Mouse (Mus musculus) gastrocnemius, postnatal 4 days (tissue): ENCODE measurements around the gene Gna12. TPM values are rescaled to one million over a fixed set of nuclear protein-coding genes. Genes with fewer than 3 reads are reported as not detected.
A peak's percentile ranks its signal among the peaks of the same experiment; 100 is the strongest.

Experiments used
- DNase-seq, 2 experiments: peaks; one replicate each; pipeline ENCODE4 v3.0.0; 2021 to 2022; ENCODE audit warnings: low spot score in 2 of 2, mixed read lengths in 2 of 2
- long read RNA-seq, 2 experiments: library from polyadenylated mRNA; stranded (forward); transcript quantifications; one replicate each; pipeline ENCODE4 v2.0.0; 2021
- total RNA-seq, 2 experiments: library from RNA; stranded (reverse); gene quantifications; 2 replicates each; pipeline ENCODE4 v1.2.3; 2021

Gene Gna12
- 10 to 100 TPM; 52.0 to 55.5 TPM for total RNA-seq
- long read RNA-seq, experiment 1, transcript Gna12-201 (4 exons, 3,416 nt), result major isoform, 90 of 121 reads
- long read RNA-seq, experiment 1, partial matches to known transcripts, result 11 of 121 reads
- long read RNA-seq, experiment 1, other reads (novel, unspliced or antisense), result 20 of 121 reads
- long read RNA-seq, experiment 2, transcript Gna12-201 (4 exons, 3,416 nt), result major isoform, 139 of 170 reads
- long read RNA-seq, experiment 2, partial matches to known transcripts, result 4 of 170 reads
- long read RNA-seq, experiment 2, other reads (novel, unspliced or antisense), result 27 of 170 reads

DNA sequence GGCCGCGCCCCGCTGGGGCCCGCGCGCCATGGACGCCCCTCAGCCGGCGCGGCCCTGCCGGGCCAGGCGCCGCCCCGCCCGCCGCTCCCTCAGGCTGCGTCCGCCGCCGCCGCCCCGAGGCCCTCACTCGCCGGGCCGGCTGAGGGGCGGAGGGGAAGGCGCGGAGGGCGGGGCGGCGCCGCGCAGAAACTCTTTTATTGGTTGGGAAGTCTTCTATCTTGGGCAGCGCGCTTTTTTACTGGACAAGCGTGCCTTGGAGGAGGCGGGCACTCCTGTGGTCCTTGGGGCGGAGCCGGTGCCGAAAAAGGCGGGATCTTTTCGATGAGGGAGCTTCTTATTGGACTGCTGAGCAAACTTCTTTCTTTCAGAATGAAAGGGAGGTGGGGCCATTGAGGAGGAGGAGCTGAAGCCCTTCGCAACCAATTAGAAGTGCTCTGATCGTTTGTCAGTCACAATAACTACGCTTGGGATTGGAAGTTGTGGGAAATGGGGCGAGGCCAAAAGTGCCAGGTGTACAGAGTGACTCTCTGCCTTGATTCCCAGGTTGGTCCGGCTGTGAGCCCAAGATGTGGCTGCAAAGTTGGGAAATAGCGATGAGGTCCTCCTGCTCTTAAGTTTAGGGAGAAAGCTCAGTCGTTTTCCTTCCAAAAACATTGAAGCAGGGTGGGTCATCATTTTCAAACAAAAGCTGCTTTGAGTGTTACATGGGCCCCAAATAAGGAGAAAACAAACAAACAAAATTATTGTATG lies at the start of gene Gna12:
Gna12 (minus strand) TSS at position 118 of the 750 bp plus-strand sequence.
- peak; percentile 89 to 97 for DNase-seq

- no peak for DNase-seq
Measured at GRCm38 (mm10) chr5:140878644-140879043, 48.4 kb upstream of the Gna12 start.

GRCm38 (mm10) chr5:140873736-140874307 lies 43.6 kb upstream of the Gna12 start:
- no peak for DNase-seq

DNA sequence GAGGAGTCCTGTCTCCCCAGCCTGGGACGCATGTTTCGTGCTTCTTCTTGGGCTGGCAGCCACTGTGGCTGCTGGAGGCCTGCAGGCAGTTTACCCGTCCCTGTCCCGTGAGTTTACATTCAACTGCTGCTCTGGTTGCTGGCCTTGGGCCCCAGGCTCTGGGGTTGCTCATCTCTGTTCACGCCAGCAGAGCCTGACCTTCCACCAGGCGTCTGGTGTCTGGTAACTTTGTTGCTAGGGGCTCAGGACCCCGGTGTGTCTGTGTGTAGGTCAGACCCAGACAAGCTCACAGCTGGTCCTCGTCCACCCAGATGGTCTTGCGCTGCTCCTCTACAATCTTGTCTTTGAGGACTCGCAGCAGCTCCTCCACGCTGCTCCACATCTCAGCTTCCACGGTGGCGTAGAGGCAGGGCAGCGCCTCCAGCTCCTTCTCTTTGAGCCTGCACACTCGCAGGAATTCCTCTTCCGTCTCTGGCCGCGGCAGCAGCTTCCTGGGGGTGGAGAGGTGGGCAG lies 42.9 kb upstream of the Gna12 start:
- no peak for DNase-seq

- DNase-seq, result no peak
Measured at GRCm38 (mm10) chr5:140872532-140873038, 42.4 kb upstream of the Gna12 start.

DNA sequence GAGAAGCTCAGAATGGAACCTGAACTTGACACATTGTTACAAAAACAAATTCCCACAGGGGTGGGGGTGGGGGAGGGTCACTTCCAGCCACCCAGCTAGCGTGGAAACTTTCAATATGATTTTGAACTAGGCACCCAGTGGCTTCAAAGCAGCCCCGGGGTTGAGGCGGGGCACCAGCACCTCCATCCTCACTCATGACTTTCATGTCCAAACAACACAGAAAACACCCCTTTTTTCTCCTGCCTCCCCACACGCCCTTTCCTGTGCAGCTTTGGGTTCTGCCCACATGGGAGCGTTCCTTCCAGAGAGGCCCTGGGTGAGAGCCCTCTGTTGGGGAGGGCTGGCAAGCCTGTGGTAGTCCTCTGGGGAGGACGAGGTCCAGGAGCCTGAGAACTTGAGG lies 41.0 kb upstream of the Gna12 start:
- DNase-seq, result no peak

DNA sequence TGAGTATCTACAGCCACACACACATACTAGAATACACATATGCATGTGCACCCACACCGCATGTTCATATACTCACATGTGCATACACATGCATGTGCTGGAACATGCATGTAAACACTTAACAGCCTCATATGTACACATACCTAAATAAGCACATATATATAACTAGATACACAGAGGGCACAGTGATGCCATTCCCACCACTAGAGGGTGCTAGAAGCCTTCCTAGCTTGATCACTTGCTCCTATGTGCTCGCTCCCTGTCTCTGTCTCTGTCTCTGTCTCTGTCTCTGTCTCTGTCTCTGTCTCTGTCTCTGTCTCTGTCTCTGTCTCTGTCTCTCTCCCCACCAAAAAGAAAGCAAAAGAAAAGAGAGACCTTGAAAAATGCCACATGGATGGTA lies 38.8 kb upstream of the Gna12 start:
- peak in 1 of 2 experiments; percentile 49 for DNase-seq

- DNase-seq, result no peak
Measured at GRCm38 (mm10) chr5:140859730-140860129, 29.5 kb upstream of the Gna12 start.

- no peak for DNase-seq
Measured at GRCm38 (mm10) chr5:140858335-140858734, 28.1 kb upstream of the Gna12 start.

DNA sequence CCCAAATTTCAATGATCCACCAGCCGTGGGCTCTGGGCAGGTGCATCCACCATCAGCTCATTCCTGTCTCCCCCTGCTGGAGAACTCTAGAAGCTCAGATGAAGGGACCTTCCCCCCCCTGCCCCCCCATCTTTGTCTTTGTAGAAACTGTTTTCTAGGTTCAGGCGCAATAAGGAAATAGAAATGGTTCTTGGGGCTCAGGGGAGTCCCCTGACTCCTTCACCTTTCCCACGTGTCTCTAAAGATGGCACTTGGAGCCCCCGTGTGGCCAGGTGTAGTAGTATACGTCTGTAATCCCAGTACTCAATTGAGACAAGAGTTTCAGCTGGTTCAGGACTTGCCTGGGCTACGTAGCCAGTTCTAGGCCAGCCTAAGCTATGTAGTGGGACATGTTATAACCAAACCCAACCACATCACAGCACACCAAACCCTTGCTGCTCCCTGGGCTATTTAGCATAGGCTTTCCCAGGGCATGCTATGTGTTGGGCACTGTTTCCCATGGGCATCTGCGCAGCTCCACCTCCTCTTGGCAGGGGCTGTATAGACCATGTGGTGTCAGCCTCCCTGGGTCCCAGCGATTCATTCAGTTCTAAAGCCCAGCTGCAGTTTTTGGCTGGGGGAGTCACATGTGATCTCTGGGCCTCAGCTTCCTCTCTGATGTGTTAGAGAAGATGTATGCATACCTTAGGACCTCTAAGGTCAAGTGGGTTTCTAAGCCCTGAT lies 27.4 kb upstream of the Gna12 start:
- no peak for DNase-seq

DNA sequence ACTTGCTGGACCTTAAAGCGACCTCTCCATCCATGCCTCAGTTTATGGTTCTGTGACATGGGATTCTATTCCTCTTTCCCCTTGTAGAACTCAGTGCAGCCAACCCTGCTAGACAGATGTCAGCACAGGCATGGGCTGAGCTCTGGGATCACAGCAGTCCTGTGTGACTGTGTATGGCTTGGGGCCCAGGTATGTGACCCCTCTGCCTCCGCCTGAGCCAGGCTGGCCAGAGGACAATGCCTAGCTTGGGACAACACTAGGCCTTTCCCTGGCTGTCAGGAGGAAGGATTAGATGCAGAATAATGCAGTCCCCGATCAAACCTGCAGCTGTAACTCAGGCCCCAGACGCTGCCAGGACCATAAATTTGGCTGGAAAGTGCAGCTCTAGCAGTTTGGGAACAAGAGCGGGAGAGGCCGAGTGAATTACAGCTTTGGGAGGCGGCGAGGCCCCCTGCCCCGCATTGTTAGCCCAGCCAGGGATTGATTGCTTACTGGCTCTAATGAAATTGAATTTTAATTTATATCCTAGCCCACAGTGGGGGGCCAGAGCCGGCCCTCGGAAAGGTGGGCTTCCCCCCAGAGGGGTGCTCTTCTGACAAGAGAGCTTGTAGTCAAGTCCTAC lies 25.8 kb upstream of the Gna12 start:
- no peak for DNase-seq

- no peak for DNase-seq
Measured at GRCm38 (mm10) chr5:140854700-140855099, 24.5 kb upstream of the Gna12 start.

GRCm38 (mm10) chr5:140853723-140854122 lies 23.5 kb upstream of the Gna12 start:
- DNase-seq, result no peak

- no peak for DNase-seq
Measured at GRCm38 (mm10) chr5:140852435-140852996, 22.3 kb upstream of the Gna12 start.

DNA sequence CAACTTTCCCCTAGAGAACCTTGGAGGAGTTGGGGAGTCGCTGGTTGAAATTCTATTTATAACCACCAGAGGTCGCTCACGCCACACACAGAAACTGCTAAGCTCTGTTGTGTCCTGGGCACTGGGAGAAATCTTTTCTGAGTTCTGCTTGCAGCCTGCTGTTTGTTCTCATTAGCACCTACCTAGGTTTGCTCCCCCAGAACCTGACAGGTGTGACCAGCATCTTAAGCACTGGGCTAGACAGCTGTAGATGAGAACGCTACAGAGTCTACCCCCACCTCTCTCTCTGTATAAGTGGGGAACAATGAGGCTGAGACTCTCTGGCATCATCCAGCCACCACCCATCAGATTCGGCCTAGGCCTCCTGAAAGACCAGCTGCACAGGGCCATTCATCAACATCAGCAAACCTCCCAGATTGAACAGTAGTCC lies 17.1 kb upstream of the Gna12 start:
- DNase-seq, result no peak

DNA sequence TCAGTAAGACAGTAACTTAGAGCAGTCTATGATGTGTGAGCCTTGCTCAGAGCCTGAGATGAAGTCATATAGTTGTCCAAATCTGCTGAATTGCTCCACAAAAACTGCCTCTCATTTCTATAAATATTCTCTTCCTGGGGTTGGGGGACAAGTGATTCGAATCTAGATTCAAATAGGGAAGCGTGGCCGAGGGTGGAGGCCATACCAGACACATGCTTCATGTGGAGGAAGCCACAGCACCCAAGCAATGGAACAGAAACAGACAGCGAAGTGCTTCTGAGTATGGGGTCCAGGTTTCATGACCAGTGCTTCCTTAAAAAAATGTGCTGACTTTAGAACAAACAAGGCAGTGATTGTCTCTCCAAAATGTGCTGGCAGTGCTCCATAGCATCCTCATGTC lies 11.7 kb upstream of the Gna12 start:
- DNase-seq, result no peak

- DNase-seq, result no peak
Measured at GRCm38 (mm10) chr5:140831064-140831431, 817 bp upstream of the Gna12 start.

- peak in 1 of 2 experiments; percentile 37 for DNase-seq
Measured at GRCm38 (mm10) chr5:140829911-140830294, 328 bp downstream of the Gna12 start.

GRCm38 (mm10) chr5:140829081-140829910 lies 935 bp downstream of the Gna12 start:
- no peak for DNase-seq

- no peak for DNase-seq
Measured at GRCm38 (mm10) chr5:140828363-140828762, 1.9 kb downstream of the Gna12 start.
